Mouse (Mus musculus): ENCODE measurements around the gene Rrp9. TPM values are rescaled to one million over a fixed set of nuclear protein-coding genes. Genes with fewer than 3 reads are reported as not detected.

Gene Rrp9
- polyA plus RNA-seq, 1 experiment from 2014 or later = 74.6 TPM

GRCm38 (mm10) chr9:106451298-106451697, 24.5 kb upstream of the Rrp9 start:
- peak overlapping the region; percentile 39; the same call in 1 of the 2 replicates for H3K27ac ChIP-seq

GRCm38 (mm10) chr9:106451899-106452298, 23.9 kb upstream of the Rrp9 start:
- 48% methylated on average over 2 of the region's 2 CpGs for WGBS
- Histone ChIP-seq H3K9me3 (no peaks in the 10 kb centered on the region), H3K27ac (peak overlapping the region; percentile 39), H3K4me3 (no peak overlapping the region), H3K4me1 (peaks cover 98% of the 10 kb centered on the region), H3K36me3 (0 out of 2 replicates have a peak, but pooled peaks cover 7% of the 10 kb centered on the region), H3K27me3 (ENCODE audit: insufficient read depth, poor library complexity, severe bottlenecking) (peaks cover 4% of the 10 kb centered on the region; the same call in 1 of the 2 replicates)
- no peak for DNase-seq (ENCODE audit: low spot score)

More at GRCm38 (mm10) chr9:106451298-106451697, 24.5 kb upstream of the Rrp9 start:
- 0 out of 2 replicates have a peak, but pooled peaks cover 1% of the 10 kb centered on the region for H3K36me3 ChIP-seq
- peak overlapping the region; percentile 22; the same call in 1 of the 2 replicates for H3K4me3 ChIP-seq
- H3K9me3 ChIP-seq = no peaks in the 10 kb centered on the region
- H3K4me1 ChIP-seq = peaks cover 93% of the 10 kb centered on the region
- H3K27me3 ChIP-seq (ENCODE audit: insufficient read depth, poor library complexity, severe bottlenecking) = peaks cover 4% of the 10 kb centered on the region; the same call in 1 of the 2 replicates
- WGBS = 69% methylated on average over 11 of the region's 11 CpGs
- no peak for DNase-seq (ENCODE audit: low spot score)

GRCm38 (mm10) chr9:106452351-106452750, 23.4 kb upstream of the Rrp9 start:
- DNase-seq (ENCODE audit: low spot score) = no peak
- WGBS = 30% methylated on average over 6 of the region's 6 CpGs
- Histone ChIP-seq H3K4me1 (peaks cover 98% of the 10 kb centered on the region), H3K9me3 (no peaks in the 10 kb centered on the region), H3K4me3 (peak overlapping the region; percentile 87), H3K36me3 (0 out of 2 replicates have a peak, but pooled peaks cover 10% of the 10 kb centered on the region), H3K27me3 (ENCODE audit: insufficient read depth, poor library complexity, severe bottlenecking) (peaks cover 4% of the 10 kb centered on the region; the same call in 1 of the 2 replicates), H3K27ac (peak overlapping the region; percentile 94)

- no peaks in the 10 kb centered on the region for H3K9me3 ChIP-seq
- H3K27me3 ChIP-seq (ENCODE audit: insufficient read depth, poor library complexity, severe bottlenecking) = peaks cover 4% of the 10 kb centered on the region; the same call in 1 of the 2 replicates
- H3K4me3 ChIP-seq = peak overlapping the region; percentile 87
- H3K36me3 ChIP-seq = 0 out of 2 replicates have a peak, but pooled peaks cover 10% of the 10 kb centered on the region
- peaks cover 98% of the 10 kb centered on the region for H3K4me1 ChIP-seq
- H3K27ac ChIP-seq = peak overlapping the region; percentile 94
- 4% methylated on average over 7 of the region's 7 CpGs for WGBS
- DNase-seq (ENCODE audit: low spot score) = no peak
These were observed 22.9 kb upstream of the Rrp9 start for GRCm38 (mm10) chr9:106452821-106453220.

GRCm38 (mm10) chr9:106453271-106454070, 22.3 kb upstream of the Rrp9 start, which contains the start of gene Pcbp4:
Gene Pcbp4 (plus strand): TSS chr9:106453291.
- H3K9me3 ChIP-seq = no peaks in the 10 kb centered on the region
- peaks cover 98% of the 10 kb centered on the region for H3K4me1 ChIP-seq
- 1% methylated on average over 59 of the region's 74 CpGs for WGBS
- H3K27ac ChIP-seq = peak within 1 kb of the TSS; percentile 94
- peaks cover 4% of the 10 kb centered on the region; the same call in 1 of the 2 replicates for H3K27me3 ChIP-seq (ENCODE audit: insufficient read depth, poor library complexity, severe bottlenecking)
- peak; percentile 91 for DNase-seq (ENCODE audit: low spot score)
- peak within 1 kb of the TSS; percentile 87 for H3K4me3 ChIP-seq
- 0 out of 2 replicates have a peak, but pooled peaks cover 16% of the 10 kb centered on the region for H3K36me3 ChIP-seq

GRCm38 (mm10) chr9:106454071-106454761, 21.5 kb upstream of the Rrp9 start:
- H3K4me1 ChIP-seq = peaks cover 98% of the 10 kb centered on the region
- 2% methylated on average over 20 of the region's 20 CpGs for WGBS
- H3K27me3 ChIP-seq (ENCODE audit: insufficient read depth, poor library complexity, severe bottlenecking) = peaks cover 4% of the 10 kb centered on the region; the same call in 1 of the 2 replicates
- no peaks in the 10 kb centered on the region for H3K9me3 ChIP-seq
- peak overlapping the region; percentile 94 for H3K27ac ChIP-seq
- peak; percentile 86 for DNase-seq (ENCODE audit: low spot score)
- 0 out of 2 replicates have a peak, but pooled peaks cover 23% of the 10 kb centered on the region for H3K36me3 ChIP-seq
- H3K4me3 ChIP-seq = peak overlapping the region; percentile 87

- DNase-seq (ENCODE audit: low spot score) = peak; percentile 85
- no peaks in the 10 kb centered on the region for H3K9me3 ChIP-seq
- peaks cover 30% of the 10 kb centered on the region; the same call in 1 of the 2 replicates for H3K36me3 ChIP-seq
- H3K4me1 ChIP-seq = peaks cover 100% of the 10 kb centered on the region
- H3K4me3 ChIP-seq = peak overlapping the region; percentile 87
- under 1% methylated on average over 17 of the region's 17 CpGs for WGBS
- H3K27me3 ChIP-seq (ENCODE audit: insufficient read depth, poor library complexity, severe bottlenecking) = peaks cover under 1% of the 10 kb centered on the region; the same call in 1 of the 2 replicates
- peak overlapping the region; percentile 94 for H3K27ac ChIP-seq
These were observed 20.7 kb upstream of the Rrp9 start for GRCm38 (mm10) chr9:106454888-106455681.

GRCm38 (mm10) chr9:106456325-106457162, 19.2 kb upstream of the Rrp9 start:
- Histone ChIP-seq H3K36me3 (peaks cover 44% of the 10 kb centered on the region), H3K27ac (peak overlapping the region; percentile 94), H3K4me1 (peaks cover 96% of the 10 kb centered on the region), H3K4me3 (peak overlapping the region; percentile 87), H3K9me3 (no peaks in the 10 kb centered on the region), H3K27me3 (ENCODE audit: insufficient read depth, poor library complexity, severe bottlenecking) (no peaks in the 10 kb centered on the region)
- 42% methylated on average over 15 of the region's 15 CpGs for WGBS
- no peak for DNase-seq (ENCODE audit: low spot score)

- no peak for DNase-seq (ENCODE audit: low spot score)
- peak overlapping the region; percentile 87 for H3K4me3 ChIP-seq
- H3K27me3 ChIP-seq (ENCODE audit: insufficient read depth, poor library complexity, severe bottlenecking) = no peaks in the 10 kb centered on the region
- peak overlapping the region; percentile 94 for H3K27ac ChIP-seq
- peaks cover 50% of the 10 kb centered on the region for H3K36me3 ChIP-seq
- 60% methylated on average over 9 of the region's 9 CpGs for WGBS
- peaks cover 90% of the 10 kb centered on the region for H3K4me1 ChIP-seq
- H3K9me3 ChIP-seq = no peaks in the 10 kb centered on the region
These were observed 18.6 kb upstream of the Rrp9 start for GRCm38 (mm10) chr9:106457163-106457559.

- H3K36me3 ChIP-seq = peaks cover 57% of the 10 kb centered on the region
- H3K4me1 ChIP-seq = peaks cover 83% of the 10 kb centered on the region
- H3K4me3 ChIP-seq = no peak overlapping the region
- no peaks in the 10 kb centered on the region for H3K9me3 ChIP-seq
- DNase-seq (ENCODE audit: low spot score) = no peak
- H3K27me3 ChIP-seq (ENCODE audit: insufficient read depth, poor library complexity, severe bottlenecking) = peaks cover 1% of the 10 kb centered on the region; the same call in 1 of the 2 replicates
- peak overlapping the region; percentile 42; the same call in 1 of the 2 replicates for H3K27ac ChIP-seq
- WGBS = 66% methylated on average over 5 of the region's 5 CpGs
These were observed 17.8 kb upstream of the Rrp9 start for GRCm38 (mm10) chr9:106457920-106458319.

- no peak overlapping the region; the same call in 1 of the 2 replicates for H3K4me3 ChIP-seq
- no peaks in the 10 kb centered on the region for H3K9me3 ChIP-seq
- H3K36me3 ChIP-seq = peaks cover 73% of the 10 kb centered on the region
- H3K27me3 ChIP-seq (ENCODE audit: insufficient read depth, poor library complexity, severe bottlenecking) = peaks cover 21% of the 10 kb centered on the region
- no peak overlapping the region for H3K27ac ChIP-seq
- 69% methylated on average over 15 of the region's 15 CpGs for WGBS
- DNase-seq (ENCODE audit: low spot score) = no peak
- H3K4me1 ChIP-seq = peaks cover 79% of the 10 kb centered on the region
These were observed 15.8 kb upstream of the Rrp9 start for GRCm38 (mm10) chr9:106459946-106460345.
